Mouse (Mus musculus): ENCODE measurements at regions not wholly inside any gene's neighbourhood (a gene's known extent, or its start where the extent isn't known, plus 50 kb on each side); places are given as distances from the start of the nearest gene placed in this dataset.

DNA sequence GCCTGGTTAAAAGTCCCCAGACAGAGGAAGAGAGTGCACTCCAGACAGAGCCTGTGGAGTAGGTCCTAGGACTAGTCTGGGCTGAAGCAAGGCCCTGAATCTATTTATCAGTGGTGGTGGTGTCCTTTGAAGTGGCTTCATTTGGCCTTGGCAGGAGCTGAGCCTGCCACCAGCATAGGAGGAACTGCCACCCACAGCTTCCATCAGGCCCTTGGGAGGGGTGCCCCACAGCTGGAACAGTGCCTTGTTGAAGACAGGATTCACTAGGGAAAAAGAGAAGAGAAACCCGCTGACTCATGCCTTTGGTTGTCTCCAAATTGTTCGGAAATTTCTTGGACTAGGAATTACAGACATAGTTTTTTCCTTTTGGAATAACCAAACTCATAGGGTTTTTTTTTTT lies 574.6 kb downstream of the Gsdmc2 start:
- DNase-seq, result no peak
- H3K4me1 ChIP-seq (ENCODE audit: control insufficient read depth, insufficient read depth, low read length), result no peaks in the 10 kb centered on the region
- no peak overlapping the region for H3K4me3 ChIP-seq (replicated peaks; ENCODE audit: insufficient read depth, low read depth, low read length)
- H3K27me3 ChIP-seq (ENCODE audit: control insufficient read depth, insufficient read depth, low read length), result no peaks in the 10 kb centered on the region
- 84% methylated on average over 2 of the region's 2 CpGs for WGBS
- TF ChIP-seq CTCF (IDR thresholded peaks at IDR 0.05; ENCODE audit: borderline replicate concordance, insufficient read depth, low read depth, low read length), result no peak
- TF ChIP-seq POLR2A (IDR thresholded peaks at IDR 0.05; ENCODE audit: borderline replicate concordance, insufficient read depth, low read length), result no peak
- H3K27ac ChIP-seq (ENCODE audit: insufficient read depth, low read length), result no peak overlapping the region

DNA sequence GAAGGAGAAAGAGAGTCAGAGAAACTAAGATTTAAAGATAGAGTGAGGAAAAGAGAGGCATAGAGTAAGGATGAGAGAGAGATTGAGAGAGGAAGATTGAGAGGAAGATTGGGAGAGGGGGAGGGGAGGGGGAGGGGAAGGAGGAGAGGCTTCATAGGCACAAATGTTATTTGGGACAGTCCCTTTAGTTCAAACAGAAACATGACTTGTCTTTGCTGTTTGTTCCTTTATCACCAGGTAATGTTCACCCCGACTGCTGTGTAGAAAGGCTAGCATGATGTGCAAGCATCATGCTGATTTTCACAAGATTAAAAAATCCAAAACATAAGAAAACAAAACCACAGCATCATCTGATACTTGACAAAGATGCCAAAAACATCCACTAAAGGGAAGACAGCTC lies 579.1 kb downstream of the Gsdmc2 start:
- 100% methylated on average over 1 of the region's 1 CpGs for WGBS
- H3K27me3 ChIP-seq (ENCODE audit: control insufficient read depth, insufficient read depth, low read length), result no peaks in the 10 kb centered on the region
- no peak for TF ChIP-seq POLR2A (IDR thresholded peaks at IDR 0.05; ENCODE audit: borderline replicate concordance, insufficient read depth, low read length)
- no peak overlapping the region for H3K27ac ChIP-seq (ENCODE audit: insufficient read depth, low read length)
- H3K4me1 ChIP-seq (ENCODE audit: control insufficient read depth, insufficient read depth, low read length), result no peaks in the 10 kb centered on the region
- DNase-seq, result no peak
- H3K4me3 ChIP-seq (replicated peaks; ENCODE audit: insufficient read depth, low read depth, low read length), result no peak overlapping the region

GRCm38 (mm10) chr15:63255736-63256135 lies 589.2 kb downstream of the Gsdmc2 start:
- Histone ChIP-seq H3K27me3 (ENCODE audit: control insufficient read depth, insufficient read depth, low read length) (no peaks in the 10 kb centered on the region), H3K27ac (ENCODE audit: insufficient read depth, low read length) (no peak overlapping the region), H3K4me3 (replicated peaks; ENCODE audit: insufficient read depth, low read depth, low read length) (no peak overlapping the region), H3K4me1 (ENCODE audit: control insufficient read depth, insufficient read depth, low read length) (no peaks in the 10 kb centered on the region)
- WGBS, result 44% methylated on average over 2 of the region's 2 CpGs
- no peak for DNase-seq
- TF ChIP-seq CTCF (IDR thresholded peaks at IDR 0.05; ENCODE audit: borderline replicate concordance, insufficient read depth, low read depth, low read length) (no peak), POLR2A (IDR thresholded peaks at IDR 0.05; ENCODE audit: borderline replicate concordance, insufficient read depth, low read length) (no peak)

- 78% methylated on average over 1 of the region's 1 CpGs for WGBS
- H3K27me3 ChIP-seq (ENCODE audit: control insufficient read depth, insufficient read depth, low read length), result no peaks in the 10 kb centered on the region
- DNase-seq, result no peak
These were observed 592.1 kb downstream of the Gsdmc2 start for GRCm38 (mm10) chr15:63252781-63253340.

GRCm38 (mm10) chr15:63238601-63239000 lies 606.4 kb downstream of the Gsdmc2 start:
- H3K27ac ChIP-seq (ENCODE audit: insufficient read depth, low read length), result no peak overlapping the region
- TF ChIP-seq CTCF (IDR thresholded peaks at IDR 0.05; ENCODE audit: borderline replicate concordance, insufficient read depth, low read depth, low read length), result no peak
- no peak for TF ChIP-seq POLR2A (IDR thresholded peaks at IDR 0.05; ENCODE audit: borderline replicate concordance, insufficient read depth, low read length)
- 66% methylated on average over 3 of the region's 3 CpGs for WGBS
- H3K27me3 ChIP-seq (ENCODE audit: control insufficient read depth, insufficient read depth, low read length), result no peaks in the 10 kb centered on the region
- DNase-seq, result no peak
- H3K4me1 ChIP-seq (ENCODE audit: control insufficient read depth, insufficient read depth, low read length), result no peaks in the 10 kb centered on the region
- H3K4me3 ChIP-seq (replicated peaks; ENCODE audit: insufficient read depth, low read depth, low read length), result no peak overlapping the region

More at GRCm38 (mm10) chr15:63252781-63253340, 592.1 kb downstream of the Gsdmc2 start:
- Histone ChIP-seq H3K4me3 (replicated peaks; ENCODE audit: insufficient read depth, low read depth, low read length) (no peak overlapping the region), H3K27ac (ENCODE audit: insufficient read depth, low read length) (no peak overlapping the region), H3K4me1 (ENCODE audit: control insufficient read depth, insufficient read depth, low read length) (no peaks in the 10 kb centered on the region)
- TF ChIP-seq POLR2A (IDR thresholded peaks at IDR 0.05; ENCODE audit: borderline replicate concordance, insufficient read depth, low read length) (no peak), CTCF (IDR thresholded peaks at IDR 0.05; ENCODE audit: borderline replicate concordance, insufficient read depth, low read depth, low read length) (no peak)

DNA sequence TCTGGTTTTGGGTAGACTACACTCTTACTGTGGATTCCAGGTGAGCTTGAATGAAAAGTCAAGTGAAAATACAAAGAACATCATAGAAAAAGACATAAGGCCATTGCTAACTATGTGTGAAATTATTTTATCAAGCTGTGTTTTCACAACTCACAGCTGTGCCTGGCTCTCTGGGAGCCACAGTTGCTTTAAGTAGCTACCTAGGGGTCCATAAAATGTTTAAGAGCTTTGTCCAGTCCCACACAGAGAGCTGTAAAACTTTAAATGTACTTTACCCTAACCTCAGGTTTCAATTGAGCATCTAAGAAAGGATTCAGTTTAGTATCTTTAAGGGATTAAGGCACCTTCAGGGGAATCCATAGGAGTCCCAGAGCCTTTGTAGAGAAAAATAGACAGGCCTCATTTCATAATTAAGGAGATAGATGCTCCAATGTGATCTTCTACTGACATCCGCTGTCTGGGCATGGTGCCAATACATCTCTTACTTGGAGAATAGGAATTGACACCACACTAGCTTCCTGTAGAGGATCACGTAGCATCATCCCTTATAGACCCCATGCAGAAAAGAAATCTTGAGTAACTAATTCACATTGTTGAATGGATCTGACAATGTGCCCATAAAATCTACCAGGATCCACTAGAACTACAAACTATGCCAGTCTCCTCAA lies 626.5 kb downstream of the Gsdmc2 start:
- H3K27me3 ChIP-seq (ENCODE audit: control insufficient read depth, insufficient read depth, low read length), result no peaks in the 10 kb centered on the region
- TF ChIP-seq POLR2A (IDR thresholded peaks at IDR 0.05; ENCODE audit: borderline replicate concordance, insufficient read depth, low read length) (no peak), CTCF (IDR thresholded peaks at IDR 0.05; ENCODE audit: borderline replicate concordance, insufficient read depth, low read depth, low read length) (no peak)
- 21% methylated on average over 2 of the region's 2 CpGs for WGBS

GRCm38 (mm10) chr15:63205150-63205549 lies 639.8 kb downstream of the Gsdmc2 start:
- DNase-seq, result no peak
- no peak overlapping the region for H3K27ac ChIP-seq (ENCODE audit: insufficient read depth, low read length)
- H3K4me3 ChIP-seq (replicated peaks; ENCODE audit: insufficient read depth, low read depth, low read length), result no peak overlapping the region
- 92% methylated on average over 1 of the region's 1 CpGs for WGBS
- no peaks in the 10 kb centered on the region for H3K27me3 ChIP-seq (ENCODE audit: control insufficient read depth, insufficient read depth, low read length)
- TF ChIP-seq POLR2A (IDR thresholded peaks at IDR 0.05; ENCODE audit: borderline replicate concordance, insufficient read depth, low read length) (no peak), CTCF (IDR thresholded peaks at IDR 0.05; ENCODE audit: borderline replicate concordance, insufficient read depth, low read depth, low read length) (no peak)
- no peaks in the 10 kb centered on the region for H3K4me1 ChIP-seq (ENCODE audit: control insufficient read depth, insufficient read depth, low read length)

More for the DNA sequence above, 626.5 kb downstream of the Gsdmc2 start:
- Histone ChIP-seq H3K4me1 (ENCODE audit: control insufficient read depth, insufficient read depth, low read length) (no peaks in the 10 kb centered on the region), H3K27ac (ENCODE audit: insufficient read depth, low read length) (no peak overlapping the region), H3K4me3 (replicated peaks; ENCODE audit: insufficient read depth, low read depth, low read length) (no peak overlapping the region)
- DNase-seq, result no peak

DNA sequence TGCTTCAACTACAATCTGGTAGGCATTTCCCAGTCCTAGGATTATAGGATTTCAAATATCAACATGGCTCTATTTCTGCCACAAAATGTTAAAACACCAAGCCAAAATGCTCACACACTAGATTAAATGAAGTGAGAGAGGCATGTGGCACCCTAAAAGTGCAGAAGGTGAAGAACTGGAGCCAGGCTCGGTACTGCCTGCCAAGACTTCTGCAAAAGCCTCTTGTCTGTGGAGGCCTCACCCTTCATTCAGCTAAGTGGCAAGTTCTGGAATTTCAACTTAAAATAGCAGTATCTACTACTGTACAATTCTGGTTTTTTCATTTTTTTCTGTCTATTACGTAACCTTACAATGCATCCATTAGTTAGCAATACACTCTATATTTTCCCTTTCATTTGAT lies 649.9 kb downstream of the Gsdmc2 start:
- no peaks in the 10 kb centered on the region for H3K4me1 ChIP-seq (ENCODE audit: control insufficient read depth, insufficient read depth, low read length)
- TF ChIP-seq POLR2A (IDR thresholded peaks at IDR 0.05; ENCODE audit: borderline replicate concordance, insufficient read depth, low read length), result no peak
- TF ChIP-seq CTCF (IDR thresholded peaks at IDR 0.05; ENCODE audit: borderline replicate concordance, insufficient read depth, low read depth, low read length), result no peak
- no peaks in the 10 kb centered on the region for H3K27me3 ChIP-seq (ENCODE audit: control insufficient read depth, insufficient read depth, low read length)
- DNase-seq, result no peak
- WGBS, result 59% methylated on average over 2 of the region's 2 CpGs
- no peak overlapping the region for H3K4me3 ChIP-seq (replicated peaks; ENCODE audit: insufficient read depth, low read depth, low read length)
- H3K27ac ChIP-seq (ENCODE audit: insufficient read depth, low read length), result no peak overlapping the region

Measured in cerebellum, adult 2 months (tissue).